Mouse (Mus musculus) cortical plate, adult 2 months (tissue): ENCODE results near the gene Mesp1.
"Not testable (repeated sequence)": the region's sequence is repeated elsewhere in the genome, so short reads cannot be mapped to it uniquely, and the experiment has no call there.

Experiments
- CTCF ChIP-seq: fragments of 200-500 bp; IDR thresholded peaks from 2 replicates; pipeline ENCODE4 v1.5.1; 2011; ENCODE audit warnings: mild to moderate bottlenecking, control low read depth, low read length; ENCODE audit not compliant: insufficient read depth; ENCODE audit errors: extremely low read depth
- POLR2A ChIP-seq: fragments of 200-500 bp; IDR thresholded peaks from 2 replicates; pipeline ENCODE4 v1.6.1; 2011; ENCODE audit warnings: mild to moderate bottlenecking, low read length, control low read depth; ENCODE audit not compliant: insufficient read depth; ENCODE audit errors: extremely low read depth

DNA sequence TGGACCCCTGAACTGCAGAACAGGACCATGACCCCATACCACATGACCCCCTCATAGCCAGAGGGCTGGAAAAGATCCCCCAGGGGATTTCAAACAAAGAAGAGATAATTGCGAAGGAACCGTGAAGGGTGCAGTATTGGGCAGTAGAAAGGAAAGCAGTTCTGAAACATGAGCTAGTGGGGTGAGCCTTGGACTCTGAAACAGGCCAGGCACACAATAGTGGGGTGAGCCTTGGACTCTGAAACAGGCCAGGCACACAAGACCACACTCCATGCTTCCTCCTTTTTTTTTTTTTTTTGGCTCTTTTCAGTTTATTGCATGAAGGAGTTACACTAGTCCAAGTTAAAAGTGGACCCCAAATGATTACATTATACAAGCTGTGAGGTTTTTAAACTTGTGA is 3.8 kb downstream of the Mesp1 start:
- TF ChIP-seq CTCF, POLR2A: not testable (repeated sequence)
